Mouse (Mus musculus) spleen, adult 18-20 months (tissue): ENCODE results near the gene Zfp978.
"Not testable (repeated sequence)": the region's sequence is repeated elsewhere in the genome, so short reads cannot be mapped to it uniquely, and the experiment has no call there.

Experiments used
- DNase-seq, 2 experiments: peaks; one replicate each; pipeline ENCODE4 v3.0.0; 2022; ENCODE audit warnings: mixed read lengths in 2 of 2

The Zfp978 gene

DNA sequence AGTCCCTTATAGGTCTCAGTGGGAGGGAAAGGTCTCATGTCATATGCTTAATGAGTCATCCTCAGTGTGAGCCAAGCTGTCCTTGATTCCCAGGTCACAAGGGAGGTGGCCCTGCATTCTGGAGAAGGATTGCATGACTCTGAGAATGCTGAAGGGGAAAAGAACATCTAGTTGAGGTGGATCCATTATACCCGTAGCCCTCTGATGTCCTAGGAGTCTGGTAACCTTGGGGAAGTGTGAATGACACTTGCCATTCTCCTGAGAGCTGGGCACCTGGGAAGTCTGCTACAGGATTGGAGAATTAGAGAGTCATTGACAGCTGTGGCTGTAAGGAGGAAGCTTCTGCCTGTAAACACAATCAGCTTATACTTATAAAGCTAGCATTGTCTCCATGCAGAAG lies 55.3 kb downstream of the Zfp978 start:
- DNase-seq = not testable (repeated sequence)

DNA sequence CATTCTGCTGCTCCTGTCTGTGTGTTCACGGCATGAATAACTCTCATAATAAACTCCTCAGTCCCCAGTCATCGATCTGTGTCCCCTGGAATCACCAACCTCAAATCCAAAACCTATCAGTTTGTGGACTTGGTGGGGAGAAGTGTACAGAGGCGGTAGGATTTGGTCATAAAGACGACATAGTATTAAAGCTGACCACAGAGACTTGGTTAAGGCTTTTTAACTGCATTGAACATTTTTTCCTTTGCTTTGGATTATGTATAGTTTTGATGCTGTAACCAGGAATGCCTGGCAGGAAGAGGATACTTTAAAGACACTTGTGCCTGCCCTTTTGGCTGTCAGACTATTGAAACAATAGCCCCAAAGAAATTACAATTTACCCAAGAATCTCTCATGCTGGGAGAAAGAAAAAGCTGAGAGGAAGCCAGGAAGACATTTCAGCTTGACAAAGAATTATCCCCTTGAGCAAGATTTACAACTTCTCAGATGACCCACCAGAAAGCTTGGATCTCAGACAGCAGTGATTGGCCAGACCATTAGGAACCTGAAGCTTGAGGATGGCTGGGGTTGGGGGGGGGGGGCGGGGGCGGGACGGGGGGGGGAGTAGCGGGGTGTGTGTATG lies 56.2 kb downstream of the Zfp978 start:
- no peak for DNase-seq

DNA sequence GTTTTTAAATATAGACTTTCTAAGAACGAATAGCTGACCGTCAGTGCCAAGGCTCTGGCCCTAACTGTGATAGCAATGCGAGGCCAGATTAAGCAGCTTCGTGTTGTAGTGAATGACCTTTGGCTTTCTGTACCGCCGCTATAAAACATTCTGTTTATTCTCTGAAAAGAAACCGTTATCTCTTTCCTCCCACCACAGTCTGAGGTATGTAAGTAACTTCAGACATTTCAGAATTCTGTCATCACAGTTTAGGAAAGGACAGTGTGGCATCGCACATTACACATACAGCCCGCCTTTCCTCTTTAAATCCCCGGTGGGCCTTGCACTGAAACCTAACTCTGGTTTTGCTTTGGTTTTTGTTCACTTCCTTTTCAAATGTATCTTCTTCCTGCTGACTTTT lies 56.8 kb downstream of the Zfp978 start:
- DNase-seq = no peak

DNA sequence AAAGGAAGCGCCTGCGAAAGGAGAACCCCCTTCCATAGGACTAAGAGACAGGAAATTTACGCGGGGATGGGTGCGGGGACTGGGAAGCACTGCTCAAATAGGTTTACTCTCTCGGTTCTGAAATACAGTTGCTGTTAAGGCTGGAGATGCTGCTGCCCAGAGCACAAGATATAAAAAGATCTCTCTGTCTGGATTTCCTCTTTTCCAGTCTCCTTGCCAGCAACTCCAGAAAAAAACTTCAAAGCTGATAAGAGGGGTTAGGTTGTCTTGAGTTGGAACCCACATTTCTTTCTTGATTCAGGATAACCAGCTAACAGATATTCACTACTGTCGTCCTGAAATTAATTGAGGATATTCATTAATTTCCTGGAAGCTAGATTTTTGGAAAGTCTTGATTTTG lies 57.2 kb downstream of the Zfp978 start:
- DNase-seq = not testable (repeated sequence)

DNA sequence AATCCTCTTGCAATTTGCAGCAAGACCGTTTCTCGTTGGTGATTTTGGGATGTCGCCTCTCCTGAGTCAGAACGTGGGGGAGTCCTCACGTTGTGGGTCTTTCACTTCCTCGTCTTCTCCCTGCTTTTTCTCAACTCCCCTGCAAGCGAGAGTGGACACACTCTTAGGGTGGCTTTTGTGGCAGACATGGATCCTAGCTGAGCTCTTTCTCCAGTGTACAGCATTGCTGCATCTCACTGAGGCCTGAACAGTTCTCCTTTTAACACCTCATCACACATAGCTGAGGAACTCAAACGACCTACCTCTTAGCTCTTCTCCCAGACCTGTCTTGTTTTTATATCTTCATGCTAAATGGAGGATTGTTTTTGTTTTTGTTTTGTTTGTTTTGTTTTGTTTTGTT lies 58.1 kb downstream of the Zfp978 start:
- not testable (repeated sequence) for DNase-seq

DNA sequence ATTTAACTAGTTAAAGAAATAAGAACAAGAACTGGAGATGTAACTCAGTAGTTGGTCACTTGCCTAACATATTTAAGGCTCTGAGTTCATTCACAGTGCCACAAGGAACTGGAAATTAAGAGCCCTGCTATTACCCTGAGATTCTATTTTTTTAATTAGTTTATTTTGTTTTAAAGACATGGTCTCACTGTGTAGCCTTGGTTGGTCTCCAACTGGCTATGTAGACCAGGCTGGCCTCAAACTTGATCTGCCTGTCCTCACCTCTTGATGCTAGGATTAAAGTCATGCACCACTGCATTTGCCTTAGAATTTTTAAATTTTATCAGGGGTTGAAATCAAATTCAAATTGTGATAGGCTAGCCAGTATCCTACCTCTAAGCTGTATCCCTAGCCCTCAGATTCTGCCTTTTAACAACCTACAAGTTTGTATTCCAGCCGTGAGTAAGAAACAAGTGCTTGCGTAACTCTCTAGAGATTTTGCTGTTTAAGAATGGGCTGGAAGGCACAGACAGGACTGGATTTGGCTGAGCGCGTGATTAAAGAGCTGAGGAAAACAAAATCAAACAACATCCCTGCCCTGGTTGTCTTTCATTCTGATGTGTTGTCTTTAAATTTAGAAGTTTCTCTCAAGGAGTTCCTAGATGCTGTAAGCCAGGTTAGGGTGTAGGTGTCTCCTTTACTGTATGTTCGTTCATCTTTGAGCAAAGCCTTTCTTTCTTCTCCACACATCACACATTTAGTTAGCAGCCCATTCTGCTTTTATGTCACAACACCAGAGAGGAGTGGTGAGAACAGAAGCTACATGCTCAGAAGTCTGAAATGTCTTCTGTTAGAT lies 58.9 kb downstream of the Zfp978 start:
- not testable (repeated sequence) for DNase-seq

DNA sequence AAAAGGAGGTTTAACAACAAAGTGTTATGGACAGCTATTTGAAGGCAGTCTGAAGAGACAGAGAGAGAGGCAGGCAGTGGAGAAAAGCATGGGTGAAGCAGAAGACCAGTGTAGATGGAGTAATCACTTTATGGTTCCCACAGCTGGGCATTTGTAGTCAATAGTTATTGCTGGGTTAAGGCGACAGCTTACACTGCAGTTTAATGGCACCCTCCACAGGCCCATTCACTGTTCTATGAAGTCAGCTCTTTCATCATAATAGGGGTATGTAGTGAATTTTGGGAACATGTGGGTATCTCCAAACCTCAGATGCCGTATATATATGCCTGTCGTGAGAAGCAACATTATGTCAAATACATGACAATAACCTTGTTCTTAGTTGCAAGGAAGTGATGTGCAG lies 59.7 kb downstream of the Zfp978 start:
- no peak for DNase-seq

DNA sequence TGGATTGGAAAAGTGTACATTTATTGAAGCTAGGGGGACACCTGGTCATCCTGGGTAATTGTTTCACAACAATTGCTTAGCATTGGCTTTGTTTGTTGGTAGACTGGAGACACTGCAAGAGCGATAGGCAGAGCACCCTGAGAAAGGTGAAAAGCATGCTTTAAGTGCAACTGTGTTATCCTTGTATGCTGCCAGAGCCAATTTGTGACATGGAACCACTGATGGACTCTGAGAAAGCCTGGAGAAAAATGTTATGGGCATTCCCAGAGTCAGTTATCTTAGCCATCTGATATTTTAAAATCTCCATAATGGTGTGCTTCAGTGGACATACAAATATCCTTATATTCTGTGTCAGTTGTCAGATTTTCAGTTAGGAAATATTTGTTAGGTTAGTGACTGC lies 60.2 kb downstream of the Zfp978 start:
- DNase-seq = not testable (repeated sequence)

DNA sequence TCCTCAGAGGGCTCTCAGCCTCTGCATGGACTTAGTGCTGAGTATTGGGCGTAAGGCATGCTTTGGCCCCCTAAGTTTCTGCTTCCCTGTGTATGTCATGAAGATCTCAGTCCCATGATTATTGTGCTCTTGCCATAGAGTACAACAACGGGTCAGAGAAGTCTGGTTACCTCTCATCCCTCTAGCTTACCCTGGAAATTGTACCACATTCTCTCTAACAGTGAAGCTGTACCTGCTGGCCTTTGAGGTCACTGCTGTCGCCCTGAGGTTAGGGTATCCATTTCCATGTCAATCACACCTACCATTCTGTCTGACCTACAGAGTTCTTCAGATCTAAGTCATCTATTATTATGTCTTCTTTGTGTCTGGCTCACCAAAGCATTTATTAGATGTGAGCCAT lies 62.0 kb downstream of the Zfp978 start:
- DNase-seq = no peak

DNA sequence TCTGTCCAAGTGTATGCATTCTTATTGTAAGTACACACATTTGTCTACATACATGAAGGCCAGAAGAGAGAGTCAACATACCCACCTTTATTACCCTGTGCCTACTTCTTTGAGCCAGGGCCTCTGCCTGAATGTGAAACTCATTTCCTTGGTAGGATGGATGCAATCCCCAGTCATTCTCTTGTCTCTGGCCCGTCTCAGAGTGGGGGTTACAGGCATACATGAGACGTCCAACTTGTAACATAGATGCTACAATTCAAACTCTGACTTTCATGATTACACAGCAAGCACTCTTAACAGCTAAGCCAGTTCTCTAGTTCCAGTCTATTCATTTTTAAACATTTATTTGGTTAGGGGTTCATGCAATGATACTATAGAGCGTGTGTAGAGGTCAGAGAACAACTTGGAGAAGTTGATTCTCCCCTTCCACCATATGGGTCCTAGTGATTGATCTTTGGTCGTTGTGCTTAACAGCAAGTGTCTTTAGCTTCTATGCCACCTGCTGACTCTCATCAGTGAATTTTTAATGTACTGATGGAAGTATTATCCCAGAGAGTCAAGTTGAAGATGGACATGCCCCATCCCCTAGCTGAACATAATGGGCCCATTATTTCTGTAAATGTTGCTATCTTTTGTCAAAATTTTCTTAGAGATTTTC lies 62.7 kb downstream of the Zfp978 start:
- DNase-seq = no peak

DNA sequence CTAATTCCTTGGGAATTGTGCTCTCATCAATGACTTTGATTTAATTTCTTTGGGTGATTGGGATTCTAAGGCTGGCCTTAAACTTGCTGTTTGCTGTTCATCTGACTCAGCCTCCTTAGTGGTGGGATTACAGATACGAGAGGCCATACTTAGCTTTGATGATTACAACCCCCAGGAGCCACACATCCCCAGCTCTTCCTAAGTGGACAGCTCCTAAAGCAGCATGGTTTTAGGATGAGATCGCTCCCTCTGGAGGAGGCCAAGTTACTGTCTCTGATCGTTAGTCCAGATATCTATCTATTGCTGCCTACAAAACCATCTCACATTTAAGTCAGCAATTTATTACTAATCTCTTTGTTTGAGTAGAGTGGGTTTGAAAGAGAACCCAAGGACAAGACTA lies 63.3 kb downstream of the Zfp978 start:
- DNase-seq = not testable (repeated sequence)

DNA sequence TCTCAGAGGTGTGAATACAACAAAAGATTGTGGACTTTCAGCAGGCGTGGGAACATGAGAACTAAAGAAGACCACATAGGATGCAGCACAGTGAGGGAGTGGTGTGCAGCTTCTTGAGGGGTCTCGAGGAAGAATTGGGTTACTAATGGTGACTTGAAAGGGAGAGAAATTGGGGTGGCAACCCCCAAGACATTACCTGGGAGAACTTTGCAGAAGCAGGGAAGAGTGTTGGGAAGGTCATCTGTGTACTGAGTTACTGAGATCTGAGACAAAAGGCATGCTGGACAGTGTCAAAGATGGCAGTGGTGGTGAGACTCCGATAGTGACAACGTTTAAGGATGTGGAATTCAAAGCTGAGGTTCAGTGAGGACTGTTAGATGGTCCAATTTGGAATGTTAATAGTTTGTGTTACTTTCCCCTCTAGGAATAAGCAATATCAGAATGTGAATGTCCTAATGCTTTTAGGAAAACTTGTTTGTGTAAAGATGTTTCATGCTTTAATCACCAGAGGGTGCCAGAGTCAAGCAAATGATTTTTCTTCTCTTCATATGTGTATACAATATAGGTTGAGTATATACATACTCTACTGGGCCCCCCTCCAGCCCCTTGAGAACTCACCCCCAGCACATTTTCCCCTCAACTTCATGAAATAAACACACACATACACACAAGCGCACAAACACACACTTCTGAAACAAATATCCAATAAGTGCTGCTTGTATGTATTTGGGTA lies 64.7 kb downstream of the Zfp978 start:
- not testable (repeated sequence) for DNase-seq

DNA sequence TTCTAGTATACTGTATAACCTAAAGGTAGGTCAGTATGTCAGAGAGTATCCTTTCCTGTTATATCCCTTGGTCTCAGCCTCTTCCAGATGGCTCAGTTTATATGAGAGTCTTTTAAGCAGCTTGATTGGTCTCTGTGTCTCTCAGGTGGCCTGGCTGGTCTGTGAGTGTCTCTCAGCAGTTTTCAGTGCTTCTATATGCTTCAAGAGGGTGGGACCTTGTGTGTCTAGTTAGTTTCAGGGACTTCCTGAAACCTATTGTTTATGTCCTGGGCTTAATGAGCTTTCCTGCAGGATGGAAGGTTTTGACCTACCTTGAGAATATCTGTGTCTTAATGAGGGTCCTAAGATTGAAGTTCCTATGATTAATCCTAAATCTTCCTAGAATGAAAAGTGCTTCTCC lies 69.5 kb downstream of the Zfp978 start:
- no peak for DNase-seq

DNA sequence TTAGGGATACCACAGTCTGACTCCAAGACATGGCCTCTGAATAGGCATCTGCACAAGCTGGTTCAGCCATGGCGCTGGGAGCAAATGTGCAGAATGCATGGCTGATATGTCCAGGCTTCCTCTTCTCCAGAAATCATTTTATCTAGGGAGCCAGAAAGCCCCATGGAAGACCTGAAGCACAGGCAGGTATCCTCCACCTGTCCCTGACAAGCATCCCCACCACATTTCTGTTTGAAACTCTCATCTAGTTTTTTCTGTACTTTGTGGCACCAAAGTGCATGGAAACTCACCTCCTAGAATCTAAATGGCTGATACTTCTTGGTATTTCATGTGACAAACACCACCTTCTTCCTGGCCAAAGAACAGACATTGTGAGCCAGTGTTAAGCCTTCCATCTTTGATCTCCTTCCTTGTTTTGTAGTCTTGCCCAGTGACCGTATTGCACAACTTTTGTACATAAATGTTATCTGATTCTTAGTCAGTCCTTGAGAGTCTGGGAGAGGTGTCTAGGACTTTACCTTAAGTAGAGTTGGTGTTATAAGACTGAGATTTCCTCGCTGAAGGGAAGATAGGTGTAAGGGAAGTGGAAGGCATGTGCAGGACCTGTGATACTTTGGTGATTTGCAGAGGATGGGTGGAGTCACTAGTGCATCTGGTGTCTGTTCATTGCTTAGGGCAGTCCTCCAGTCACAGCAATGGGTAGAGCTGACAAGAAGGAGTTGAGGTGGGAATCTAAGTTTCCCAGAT lies 70.8 kb downstream of the Zfp978 start:
- not testable (repeated sequence) for DNase-seq

DNA sequence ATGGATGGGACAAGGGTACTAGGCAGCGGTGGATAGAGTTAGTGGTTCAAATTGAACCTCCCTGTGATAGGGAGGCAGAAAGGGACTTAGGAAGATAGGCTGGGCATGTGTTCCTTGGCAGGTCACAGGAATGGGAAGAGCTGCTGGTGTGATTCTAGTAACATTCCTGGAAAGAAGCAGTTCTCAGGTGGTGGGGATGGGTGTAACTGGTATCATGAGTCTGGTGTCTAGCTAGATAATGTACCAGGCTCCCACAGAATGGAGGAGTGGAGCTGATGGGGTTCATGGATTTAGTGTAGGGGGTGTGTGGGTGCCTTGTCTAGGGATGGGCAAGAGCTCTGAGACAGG lies 71.3 kb downstream of the Zfp978 start:
- no peak for DNase-seq

DNA sequence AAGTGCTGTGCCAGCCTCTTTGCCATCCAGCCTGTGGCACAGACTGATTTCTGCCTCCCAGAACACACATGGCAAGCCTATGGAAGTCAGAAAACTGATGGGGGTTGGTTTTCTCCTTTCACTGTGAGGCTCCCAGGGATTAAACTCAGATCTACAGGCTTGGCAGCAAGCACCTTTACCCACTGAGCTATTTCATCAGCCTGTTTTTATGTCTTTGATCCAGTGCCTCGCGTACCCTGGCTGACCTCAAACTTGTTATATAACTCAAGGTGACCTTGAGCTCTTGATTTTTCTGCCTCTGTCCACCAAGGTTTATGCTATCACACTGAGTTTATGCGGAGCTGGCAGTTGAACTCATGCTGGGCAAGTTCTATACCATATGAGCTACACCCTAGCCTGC lies 71.9 kb downstream of the Zfp978 start:
- no peak for DNase-seq

DNA sequence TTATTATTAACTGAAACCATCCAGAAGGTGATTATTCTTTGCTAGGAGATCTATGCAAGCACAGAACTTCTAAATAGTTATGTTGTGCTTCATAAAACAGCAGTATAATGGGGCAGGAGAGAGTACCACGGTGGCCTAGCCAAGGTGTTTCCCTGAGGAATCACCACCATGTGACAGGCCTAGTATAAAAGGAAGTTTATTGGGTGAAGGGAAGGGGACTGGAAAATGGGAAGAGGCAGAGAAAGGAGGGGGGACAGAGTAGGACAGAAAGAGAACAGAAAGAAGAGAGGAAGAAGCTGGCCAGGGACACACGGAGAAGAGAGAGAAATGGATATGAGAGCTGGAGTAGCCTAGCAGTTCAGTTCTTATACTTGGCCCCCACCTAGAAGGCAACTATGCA lies 72.8 kb downstream of the Zfp978 start:
- no peak for DNase-seq
